Mouse (Mus musculus) testis, adult 2 months (tissue): Measurements from ENCODE around the gene Eif4ebp2.

ENCODE experiments used
- CTCF ChIP-seq: fragments of 200-500 bp; IDR thresholded peaks from 2 replicates; pipeline ENCODE4 v1.5.1; 2012; ENCODE audit warnings: low read depth, mild to moderate bottlenecking, inconsistent platforms, low read length, moderate library complexity; ENCODE audit not compliant: control insufficient read depth, insufficient read depth, insufficient replicate concordance
- POLR2A ChIP-seq: fragments of 200-500 bp; IDR thresholded peaks from 2 replicates; pipeline ENCODE4 v1.6.1; 2012; ENCODE audit warnings: low read depth, mild to moderate bottlenecking, inconsistent platforms, low read length, moderate library complexity; ENCODE audit not compliant: control insufficient read depth

GRCm38 (mm10) chr10:61418131-61418900 is 34.1 kb downstream of the Eif4ebp2 start:
- TF ChIP-seq POLR2A = no peak
- TF ChIP-seq CTCF = no peak
